Mouse (Mus musculus) CH12.LX (cell line): ENCODE data around the gene Babam2. TPM values are rescaled to one million over a fixed set of nuclear protein-coding genes. Genes with fewer than 3 reads are reported as not detected.
A peak's percentile ranks its signal among the peaks of the same experiment; 100 is the strongest.

Experiments
- DNase-seq: peaks from one replicate; pipeline ENCODE4 v3.0.0-alpha.2; 2013; ENCODE audit errors: extremely low read depth
- H3K27ac ChIP-seq: 2 replicates; pipeline ENCODE4 v1.5.1; 2012; ENCODE audit warnings: low read depth, mild to moderate bottlenecking, control low read depth, moderate library complexity; ENCODE audit not compliant: insufficient read depth
- H3K27me3 ChIP-seq: replicated peaks from 2 replicates; pipeline ENCODE3; 2012; ENCODE audit warnings: inconsistent platforms
- H3K36me3 ChIP-seq, 2 experiments: replicated peaks in 1 of 2; 2 replicates each; pipeline versions ENCODE3 to v1.6.1; 2012; ENCODE audit warnings: inconsistent platforms in 1 of 2, low read length in 1 of 2, mild to moderate bottlenecking in 1 of 2, mixed read lengths in 1 of 2, moderate library complexity in 1 of 2; ENCODE audit not compliant: control insufficient read depth in 1 of 2, insufficient read depth in 1 of 2
- H3K4me1 ChIP-seq, 2 experiments: 2 replicates each; pipeline ENCODE4 v1.6.1; 2012; ENCODE audit warnings: inconsistent platforms in 1 of 2, moderate library complexity in 1 of 2; ENCODE audit not compliant: insufficient read depth in 2 of 2, control insufficient read depth in 1 of 2
- H3K4me2 ChIP-seq: 2 replicates; pipeline ENCODE4 v1.6.1; 2012; ENCODE audit warnings: low read depth, mild to moderate bottlenecking, control low read depth; ENCODE audit not compliant: poor library complexity, insufficient read depth, severe bottlenecking
- H3K4me3 ChIP-seq, 3 experiments: fragments of 150-350 bp in 1 of 3; sonication (generic) in 1 of 3; replicated peaks in 1 of 3; 2 replicates each; pipeline versions ENCODE3 to v1.5.1; 2011 to 2012; ENCODE audit warnings: low read depth in 2 of 3, low read length in 2 of 3, mild to moderate bottlenecking in 2 of 3, moderate library complexity in 2 of 3, control low read depth in 1 of 3, improper control_type of control experiment in 1 of 3, inconsistent platforms in 1 of 3, mixed read lengths in 1 of 3; ENCODE audit not compliant: poor library complexity in 1 of 3
- H3K79me2 ChIP-seq: replicated peaks from 2 replicates; pipeline ENCODE4 v1.6.1; 2012; ENCODE audit warnings: mild to moderate bottlenecking, moderate library complexity; ENCODE audit not compliant: control insufficient read depth, poor library complexity, insufficient read depth, severe bottlenecking; ENCODE audit errors: extremely low read depth
- H3K9ac ChIP-seq: 2 replicates; pipeline ENCODE4 v1.6.1; 2012; ENCODE audit warnings: low read depth, mild to moderate bottlenecking, control low read depth, moderate library complexity; ENCODE audit not compliant: insufficient read depth
- H3K9me3 ChIP-seq: replicated peaks from 2 replicates; pipeline ENCODE3; 2012; ENCODE audit warnings: low read length, inconsistent platforms, mixed read lengths
- BHLHE40 ChIP-seq: IDR thresholded peaks from 2 replicates; pipeline ENCODE4 v1.6.1; 2011; ENCODE audit warnings: mild to moderate bottlenecking, low read depth, low read length, improper control_type of control experiment
- CTCF ChIP-seq, 2 experiments: IDR thresholded peaks in 1 of 2; conservative IDR thresholded peaks in 1 of 2; 2 replicates each; pipeline ENCODE4 v1.5.1; 2011 to 2012; ENCODE audit warnings: low read depth in 2 of 2, low read length in 2 of 2, improper control_type of control experiment in 1 of 2, inconsistent platforms in 1 of 2, mild to moderate bottlenecking in 1 of 2, moderate library complexity in 1 of 2
- IRF4 ChIP-seq: IDR thresholded peaks from 2 replicates; pipeline ENCODE4 v1.6.1; 2014; ENCODE audit warnings: low read depth, mild to moderate bottlenecking, inconsistent platforms, low read length, improper control_type of control experiment
- JUN ChIP-seq: IDR thresholded peaks from 2 replicates; pipeline ENCODE4 v1.6.1; 2011; ENCODE audit warnings: low read depth, mild to moderate bottlenecking, low read length, improper control_type of control experiment, moderate library complexity; ENCODE audit not compliant: insufficient read depth
- JUND ChIP-seq: conservative IDR thresholded peaks from 2 replicates; pipeline ENCODE4 v1.6.1; 2011; ENCODE audit warnings: low read depth, low read length, improper control_type of control experiment
- KAT2A ChIP-seq: IDR thresholded peaks from 2 replicates; pipeline ENCODE4 v1.6.1; 2012; ENCODE audit warnings: low read length, improper control_type of control experiment, inconsistent platforms; ENCODE audit not compliant: insufficient replicate concordance
- MAZ ChIP-seq: IDR thresholded peaks from 2 replicates; pipeline ENCODE4 v1.6.1; 2012; ENCODE audit warnings: low read depth, mild to moderate bottlenecking, inconsistent platforms, low read length, improper control_type of control experiment, moderate library complexity
- POLR2A ChIP-seq: IDR thresholded peaks from 2 replicates; pipeline ENCODE4 v1.6.1; 2011; ENCODE audit warnings: low read depth, mild to moderate bottlenecking, improper control_type of control experiment, low read length
- SIN3A ChIP-seq: IDR thresholded peaks from 2 replicates; pipeline ENCODE4 v1.6.1; 2012; ENCODE audit warnings: low read length, improper control_type of control experiment, inconsistent platforms
- SMC3 ChIP-seq: IDR thresholded peaks from 2 replicates; pipeline ENCODE4 v1.6.1; 2011; ENCODE audit warnings: low read depth, low read length, improper control_type of control experiment
- TBP ChIP-seq: conservative IDR thresholded peaks from 2 replicates; pipeline ENCODE4 v1.6.1; 2011; ENCODE audit warnings: low read depth, low read length, improper control_type of control experiment
- TCF12 ChIP-seq: IDR thresholded peaks from 2 replicates; pipeline ENCODE4 v1.6.1; 2014; ENCODE audit warnings: low read depth, mild to moderate bottlenecking, inconsistent platforms, low read length, improper control_type of control experiment
- ZMIZ1 ChIP-seq: IDR thresholded peaks from 2 replicates; pipeline ENCODE4 v1.6.1; 2012; ENCODE audit warnings: low read depth, mild to moderate bottlenecking, inconsistent platforms, low read length, improper control_type of control experiment
- dilution Hi-C: fragments of 300-500 bp; cut with MboI; formaldehyde crosslinking; loops from 2 replicates; pipeline ENCODE4 v1.14.3; 2020; ENCODE audit warnings: low sequenced_read_pairs; ENCODE audit not compliant: extremely low pct_unique_long_range_greater_than_20kb, extremely low pct_ligation_motif_present
- in situ Hi-C: fragments of 300-500 bp; cut with MboI; formaldehyde crosslinking; loops from 3 replicates; pipeline ENCODE4 v1.14.3; 2019; ENCODE audit warnings: low sequenced_read_pairs, low pct_ligation_motif_present, low pct_unique_long_range_greater_than_20kb, mixed read lengths
- polyA plus RNA-seq: library from polyadenylated mRNA; unstranded; fragments of >175 nt; gene quantifications from 2 replicates; pipeline ENCODE4 v1.2.1, GENCODE M21; 2012; ENCODE audit warnings: low read depth; ENCODE audit not compliant: insufficient read length
- total RNA-seq, 2 experiments: library from RNA; depleted of rRNA; stranded (reverse); fragments of 300-350 nt in 1 of 2; fragments of >200 nt in 1 of 2; gene quantifications; 2 replicates each; pipeline ENCODE4 v1.2.3; 2012 to 2014

Gene Babam2
- total and polyA plus RNA-seq, 3 experiments: 38.2 to 78.0 (median 39.8) TPM

GRCm38 (mm10) chr5:31998806-31999205, 301.3 kb downstream of the Babam2 start:
- DNase-seq: no peak

GRCm38 (mm10) chr5:32000076-32000475, 302.6 kb downstream of the Babam2 start:
- no peak for DNase-seq
- H3K9ac ChIP-seq: no peak overlapping the region
- H3K4me2 ChIP-seq: no peak overlapping the region
- no peaks in the 10 kb centered on the region for H3K79me2 ChIP-seq
- dilution Hi-C loops: no loop called here
- H3K36me3 ChIP-seq: peaks cover 0 to 8% of the 10 kb centered on the region in 2 experiments
- H3K27me3 ChIP-seq: no peaks in the 10 kb centered on the region
- in situ Hi-C loops: no loop called here
- H3K27ac ChIP-seq: no peak overlapping the region
- no peak overlapping the region for H3K4me3 ChIP-seq
- TF ChIP-seq TCF12 (no peak), SMC3 (no peak), JUN (no peak), SIN3A (no peak)
- no peaks in the 10 kb centered on the region for H3K4me1 ChIP-seq
- no peaks in the 10 kb centered on the region for H3K9me3 ChIP-seq

More at GRCm38 (mm10) chr5:31998806-31999205, 301.3 kb downstream of the Babam2 start:
- dilution Hi-C loops: no loop called here
- no peak overlapping the region for H3K4me3 ChIP-seq
- peaks cover 0 to 5% of the 10 kb centered on the region in 2 experiments for H3K36me3 ChIP-seq
- no peaks in the 10 kb centered on the region for H3K27me3 ChIP-seq
- no peak overlapping the region for H3K9ac ChIP-seq
- no peak for TF ChIP-seq MAZ
- TF ChIP-seq IRF4: peak; percentile 40; the same call in 1 of the 2 replicates
- peak; percentile 69 for TF ChIP-seq BHLHE40
- TF ChIP-seq JUND: no peak
- no peak for TF ChIP-seq CTCF (conservative IDR thresholded peaks at IDR 0.05 in 1 of 2, IDR thresholded peaks at IDR 0.05 in 1 of 2; ENCODE audit: low read depth in 2 of 2, low read length in 2 of 2)
- TF ChIP-seq POLR2A: no peak
- no peaks in the 10 kb centered on the region for H3K4me1 ChIP-seq
- no peaks in the 10 kb centered on the region for H3K79me2 ChIP-seq
- in situ Hi-C loops: no loop called here
- H3K27ac ChIP-seq: no peak overlapping the region
- H3K4me2 ChIP-seq: no peak overlapping the region
- no peaks in the 10 kb centered on the region for H3K9me3 ChIP-seq

- in situ Hi-C loops: no loop called here
- no peaks in the 10 kb centered on the region for H3K9me3 ChIP-seq
- no peak overlapping the region for H3K27ac ChIP-seq
- H3K79me2 ChIP-seq: no peaks in the 10 kb centered on the region
- H3K4me3 ChIP-seq: no peak overlapping the region
- H3K36me3 ChIP-seq: peaks cover 0 to 12% of the 10 kb centered on the region in 2 experiments
- H3K9ac ChIP-seq: no peak overlapping the region
- DNase-seq: no peak
- H3K4me2 ChIP-seq: no peak overlapping the region
- dilution Hi-C loops: no loop called here
- H3K4me1 ChIP-seq: no peaks in the 10 kb centered on the region
- no peak for TF ChIP-seq ZMIZ1
- TF ChIP-seq KAT2A: no peak
- TF ChIP-seq POLR2A: no peak
- TF ChIP-seq TBP: no peak
- TF ChIP-seq SMC3: no peak
- no peaks in the 10 kb centered on the region for H3K27me3 ChIP-seq
These were observed 303.8 kb downstream of the Babam2 start for GRCm38 (mm10) chr5:32001266-32001665.
